Mouse (Mus musculus) heart, postnatal 0 days (tissue): ENCODE results near the gene Fam234b. TPM values are rescaled to one million over a fixed set of nuclear protein-coding genes. Genes with fewer than 3 reads are reported as not detected.

Experiments
- ATAC-seq: fragments of 200-750 bp; cut with Nextera tagmentation; 2 replicates; pipeline ENCODE4 v1.8.0; 2017; ENCODE audit warnings: low read depth, moderate number of reproducible peaks, moderate library complexity; ENCODE audit not compliant: insufficient read depth
- DNase-seq: peaks from one replicate; pipeline ENCODE4 v3.0.0-alpha.2; 2016; ENCODE audit warnings: low spot score
- H3K27ac ChIP-seq: fragments of 300-500 bp; sonication (generic); 2 replicates; pipeline ENCODE4 v1.5.1; 2014; ENCODE audit warnings: low read depth, mild to moderate bottlenecking
- H3K27me3 ChIP-seq: fragments of 300-500 bp; sonication (generic); 2 replicates; pipeline ENCODE4 v1.6.1; 2014; ENCODE audit warnings: low read length, mixed read lengths; ENCODE audit not compliant: control insufficient read depth, insufficient read depth
- H3K36me3 ChIP-seq: fragments of 300-500 bp; sonication (generic); replicated peaks from 2 replicates; pipeline ENCODE4 v1.6.1; 2014; ENCODE audit warnings: low read length, mixed read lengths; ENCODE audit not compliant: control insufficient read depth, insufficient read depth
- H3K4me1 ChIP-seq: fragments of 300-500 bp; sonication (generic); 2 replicates; pipeline ENCODE4 v1.6.1; 2014; ENCODE audit warnings: antibody characterized with exemption; ENCODE audit not compliant: control insufficient read depth, insufficient read depth
- H3K4me2 ChIP-seq: fragments of 300-500 bp; sonication (generic); 2 replicates; pipeline ENCODE4 v1.6.1; 2014; ENCODE audit warnings: low read depth, mild to moderate bottlenecking, low read length, moderate library complexity
- H3K4me3 ChIP-seq: fragments of 300-500 bp; sonication (generic); 2 replicates; pipeline ENCODE4 v1.5.1; 2014; ENCODE audit warnings: low read depth, low read length
- H3K9ac ChIP-seq: fragments of 300-500 bp; sonication (generic); replicated peaks from 2 replicates; pipeline ENCODE4 v1.6.1; 2014; ENCODE audit warnings: low read depth, low read length, mixed read lengths
- H3K9me3 ChIP-seq: fragments of 300-500 bp; sonication (generic); replicated peaks from 2 replicates; pipeline ENCODE4 v1.6.1; 2016; ENCODE audit warnings: low read length; ENCODE audit not compliant: control insufficient read depth
- CTCF ChIP-seq: IDR thresholded peaks from 2 replicates; pipeline ENCODE4 v1.5.1; 2016; ENCODE audit warnings: antibody characterized with exemption, control low read depth, low read depth
- EP300 ChIP-seq: IDR thresholded peaks from 2 replicates; pipeline ENCODE4 v1.6.1; 2016; ENCODE audit warnings: antibody characterized with exemption, low read depth
- WGBS: fragments of 180-500 bp; shearing (Covaris S2); extraction: QIAGEN DNeasy Blood & Tissue Kit; methylation state at CpG from one replicate; pipeline ENCODE4 v1.1.7; 2014; 5-methylcytosine and 5-hydroxymethylcytosine counted together
- polyA plus RNA-seq: library from polyadenylated mRNA; unstranded; fragments of >200 nt; fragmentation: Nextera tagmentation; extraction: Ambion mirVana; gene quantifications from 2 replicates; pipeline ENCODE4 v1.2.1, GENCODE M21; 2015
- total RNA-seq: library from RNA; depleted of rRNA; stranded (reverse); fragments of >200 nt; gene quantifications from 2 replicates; pipeline ENCODE4 v1.2.3, GENCODE M21; 2014; ENCODE audit warnings: low replicate concordance

Fam234b gene
- total and polyA plus RNA-seq, 2 experiments from 2014 or later: 3.7 to 4.5 TPM

DNA sequence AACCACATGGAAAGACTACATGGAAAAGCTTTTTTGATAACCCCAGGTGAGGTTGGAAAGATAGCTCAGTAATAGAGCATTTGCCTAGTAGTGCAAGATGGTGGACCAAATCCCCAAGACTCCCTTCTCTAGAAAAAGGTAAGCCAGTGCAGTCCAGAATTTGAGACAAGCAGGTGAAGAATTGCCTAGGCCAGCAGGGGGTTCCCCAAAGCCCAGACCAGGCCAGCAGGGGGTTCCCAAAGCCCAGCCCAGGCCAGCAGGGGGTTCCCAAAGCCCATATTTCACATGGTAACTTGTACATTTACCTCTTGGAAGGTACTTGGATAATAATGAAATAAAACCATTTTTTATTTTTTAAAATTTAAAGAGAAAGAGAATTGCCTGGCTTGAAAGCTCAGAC, 20.5 kb upstream of the Fam234b start:
- ATAC-seq: no peak
- Histone ChIP-seq H3K27me3 (no peaks in the 10 kb centered on the region), H3K9ac (no peak overlapping the region), H3K36me3 (no peaks in the 10 kb centered on the region), H3K27ac (no peak overlapping the region), H3K4me2 (no peak overlapping the region), H3K4me3 (no peak overlapping the region), H3K9me3 (no peaks in the 10 kb centered on the region), H3K4me1 (no peaks in the 10 kb centered on the region)
- TF ChIP-seq EP300: no peak
- TF ChIP-seq CTCF: no peak
- DNase-seq: no peak

- WGBS: 40% methylated on average over 3 of the region's 3 CpGs
- no peak for TF ChIP-seq CTCF
- TF ChIP-seq EP300: no peak
- no peak for ATAC-seq
Measured at GRCm38 (mm10) chr6:135178599-135178998, 19.2 kb upstream of the Fam234b start.

GRCm38 (mm10) chr6:135182925-135183324, 14.9 kb upstream of the Fam234b start:
- ATAC-seq (no peak), DNase-seq (no peak)
- 46% methylated on average over 5 of the region's 5 CpGs for WGBS
- Histone ChIP-seq H3K9ac (no peak overlapping the region), H3K27me3 (no peaks in the 10 kb centered on the region), H3K9me3 (no peaks in the 10 kb centered on the region), H3K4me2 (no peak overlapping the region), H3K4me3 (no peak overlapping the region), H3K4me1 (no peaks in the 10 kb centered on the region), H3K36me3 (no peaks in the 10 kb centered on the region), H3K27ac (no peak overlapping the region)
- TF ChIP-seq CTCF (0 out of 2 replicates have a peak, but pooled peaks have one; percentile 9), EP300 (no peak)

More at GRCm38 (mm10) chr6:135178599-135178998, 19.2 kb upstream of the Fam234b start:
- H3K4me2 ChIP-seq: no peak overlapping the region
- H3K27me3 ChIP-seq: no peaks in the 10 kb centered on the region
- no peak overlapping the region for H3K4me3 ChIP-seq
- H3K36me3 ChIP-seq: no peaks in the 10 kb centered on the region
- H3K27ac ChIP-seq: no peak overlapping the region
- no peaks in the 10 kb centered on the region for H3K4me1 ChIP-seq
- H3K9ac ChIP-seq: no peak overlapping the region
- no peaks in the 10 kb centered on the region for H3K9me3 ChIP-seq
- DNase-seq: no peak

DNA sequence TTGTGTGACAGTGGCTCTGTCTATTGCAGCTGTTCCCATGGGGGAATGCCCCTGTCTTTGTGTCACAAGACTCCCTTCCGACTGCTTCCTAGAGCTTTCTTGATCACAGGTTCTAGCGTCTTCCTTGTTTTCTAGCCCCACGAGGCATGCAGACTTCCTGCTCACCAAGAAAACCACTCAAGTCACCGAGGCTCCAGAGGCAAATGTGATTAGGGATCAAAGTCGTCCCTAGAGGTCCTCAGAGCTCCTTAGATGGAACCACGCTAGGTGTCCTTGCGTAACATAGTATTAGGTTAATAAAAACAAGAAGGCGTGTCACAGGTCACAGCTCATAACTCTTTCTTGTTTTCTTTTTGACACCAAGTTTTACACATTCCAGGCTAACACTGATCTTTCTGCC, 13.8 kb upstream of the Fam234b start:
- no peak overlapping the region for H3K4me2 ChIP-seq
- H3K4me1 ChIP-seq: no peaks in the 10 kb centered on the region
- H3K9me3 ChIP-seq: no peaks in the 10 kb centered on the region
- no peaks in the 10 kb centered on the region for H3K27me3 ChIP-seq
- ATAC-seq: no peak
- no peak overlapping the region for H3K27ac ChIP-seq
- peak; percentile 20 for TF ChIP-seq CTCF
- TF ChIP-seq EP300: no peak
- 31% methylated on average over 8 of the region's 8 CpGs for WGBS
- no peak for DNase-seq
- no peak overlapping the region for H3K9ac ChIP-seq
- H3K36me3 ChIP-seq: no peaks in the 10 kb centered on the region
- no peak overlapping the region for H3K4me3 ChIP-seq

DNA sequence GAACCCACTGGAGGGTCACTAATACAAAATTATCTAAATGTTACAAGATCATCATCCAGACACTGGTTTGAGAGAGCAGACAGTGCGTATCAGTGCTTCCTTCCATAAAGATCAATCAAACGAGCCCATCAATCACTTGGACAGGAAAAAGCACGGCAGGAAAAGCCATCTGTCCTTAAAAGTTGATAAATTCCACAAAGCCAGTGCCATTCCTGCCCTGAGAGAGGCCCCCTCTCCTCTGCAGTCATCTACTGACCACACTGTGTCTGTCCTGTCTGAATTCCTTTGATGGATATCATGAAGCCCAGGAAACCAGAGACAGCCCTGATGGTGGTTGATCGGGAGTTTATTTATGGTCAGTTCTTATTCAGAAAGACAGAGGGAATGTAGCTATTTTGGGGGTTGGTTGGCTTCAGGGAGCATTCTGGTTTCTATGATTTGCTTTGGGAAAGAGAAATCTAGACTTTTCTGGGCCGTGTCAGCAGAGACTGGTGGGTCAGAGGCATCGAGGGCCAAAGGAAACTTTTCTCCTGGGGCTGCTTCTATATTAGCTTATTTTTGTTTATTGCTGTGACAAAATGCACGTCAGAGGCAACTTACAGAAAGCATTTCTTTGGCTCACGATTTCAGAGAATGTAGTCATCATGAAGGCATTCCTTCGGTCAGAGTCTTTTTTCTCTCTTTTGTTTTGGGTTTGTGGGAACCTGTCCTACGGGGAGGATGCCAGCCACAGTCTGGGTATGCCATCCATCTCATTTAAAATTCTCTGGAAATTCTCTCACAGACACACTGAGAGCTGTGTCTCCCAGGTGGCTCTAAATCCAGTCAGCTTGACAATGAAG, 10.5 kb upstream of the Fam234b start:
- DNase-seq (no peak), ATAC-seq (no peak)
- Histone ChIP-seq H3K4me3 (no peak overlapping the region), H3K36me3 (no peaks in the 10 kb centered on the region), H3K27me3 (no peaks in the 10 kb centered on the region), H3K4me1 (no peaks in the 10 kb centered on the region), H3K4me2 (no peak overlapping the region), H3K27ac (no peak overlapping the region), H3K9ac (no peak overlapping the region), H3K9me3 (no peaks in the 10 kb centered on the region)
- WGBS: 54% methylated on average over 10 of the region's 10 CpGs
- TF ChIP-seq EP300 (no peak), CTCF (no peak)
